Mouse (Mus musculus) limb, embryonic 14.5 days (tissue): ENCODE measurements around the gene Olfr651. TPM values are rescaled to one million over a fixed set of nuclear protein-coding genes. Genes with fewer than 3 reads are reported as not detected.
A peak's percentile ranks its signal among the peaks of the same experiment; 100 is the strongest.
"Not testable (repeated sequence)": the region's sequence is repeated elsewhere in the genome, so short reads cannot be mapped to it uniquely, and the experiment has no call there.

Experiments
- ATAC-seq: fragments of 200-750 bp; cut with Nextera tagmentation; 2 replicates; pipeline ENCODE4 v1.8.0; 2017; ENCODE audit warnings: low read depth, moderate number of reproducible peaks, moderate TSS enrichment; ENCODE audit not compliant: low FRiP score
- DNase-seq: peaks from one replicate; pipeline ENCODE4 v3.0.0-alpha.2; 2015; ENCODE audit warnings: low spot score
- H3K27ac ChIP-seq: fragments of 300-500 bp; sonication (generic); replicated peaks from 2 replicates; pipeline ENCODE4 v1.5.1; 2014; ENCODE audit warnings: low read depth, mild to moderate bottlenecking, low read length, moderate library complexity, mixed read lengths
- H3K27me3 ChIP-seq: fragments of 300-500 bp; sonication (generic); 2 replicates; pipeline ENCODE4 v1.6.1; 2014; ENCODE audit warnings: low read length, mixed read lengths; ENCODE audit not compliant: control insufficient read depth, insufficient read depth
- H3K36me3 ChIP-seq: fragments of 300-500 bp; sonication (generic); 2 replicates; pipeline ENCODE4 v1.6.1; 2014; ENCODE audit warnings: mild to moderate bottlenecking, low read length, moderate library complexity, mixed read lengths; ENCODE audit not compliant: control insufficient read depth, insufficient read depth
- H3K4me1 ChIP-seq: fragments of 300-500 bp; sonication (generic); 2 replicates; pipeline ENCODE4 v1.6.1; 2014; ENCODE audit warnings: antibody characterized with exemption, low read length, mixed read lengths; ENCODE audit not compliant: control insufficient read depth, insufficient read depth
- H3K4me2 ChIP-seq: fragments of 300-500 bp; sonication (generic); replicated peaks from 2 replicates; pipeline ENCODE4 v1.6.1; 2014; ENCODE audit warnings: low read depth, mild to moderate bottlenecking, low read length, moderate library complexity; ENCODE audit not compliant: severe bottlenecking
- H3K4me3 ChIP-seq: fragments of 300-500 bp; sonication (generic); replicated peaks from 2 replicates; pipeline ENCODE4 v1.5.1; 2014; ENCODE audit warnings: low read length
- H3K9ac ChIP-seq: fragments of 300-500 bp; sonication (generic); 2 replicates; pipeline ENCODE4 v1.6.1; 2014; ENCODE audit warnings: mild to moderate bottlenecking, low read depth, low read length, moderate library complexity; ENCODE audit not compliant: severe bottlenecking
- H3K9me3 ChIP-seq: fragments of 300-500 bp; sonication (generic); 2 replicates; pipeline ENCODE4 v1.6.1; 2016; ENCODE audit warnings: low read length; ENCODE audit not compliant: control insufficient read depth
- POLR2A ChIP-seq: fragments of 200-500 bp; IDR thresholded peaks from 2 replicates; pipeline ENCODE4 v1.8.0; 2012; ENCODE audit warnings: inconsistent platforms, mild to moderate bottlenecking, moderate library complexity, borderline replicate concordance; ENCODE audit not compliant: insufficient read depth, insufficient read length; ENCODE audit errors: extremely low read depth
- WGBS: fragments of 180-500 bp; shearing (Covaris S2); extraction: QIAGEN DNeasy Blood & Tissue Kit; methylation state at CpG from one replicate; pipeline ENCODE4 v1.1.7; 2014; 5-methylcytosine and 5-hydroxymethylcytosine counted together
- polyA plus RNA-seq, 2 experiments: library from polyadenylated mRNA; depleted of rRNA in 1 of 2; stranded (reverse) in 1 of 2; unstranded in 1 of 2; fragments of >200 nt; fragmentation: Nextera tagmentation in 1 of 2; extraction: Ambion mirVana in 1 of 2; gene quantifications; 2 replicates each; pipeline versions ENCODE4 v1.2.1 to v1.2.3; 2012 to 2014

Olfr651 gene
- polyA plus RNA-seq (2012; rRNA removed) (not detected in 2 replicates), polyA plus RNA-seq (2014; fragmentation: Nextera tagmentation; extraction: Ambion mirVana) (not detected in 2 replicates)

DNA sequence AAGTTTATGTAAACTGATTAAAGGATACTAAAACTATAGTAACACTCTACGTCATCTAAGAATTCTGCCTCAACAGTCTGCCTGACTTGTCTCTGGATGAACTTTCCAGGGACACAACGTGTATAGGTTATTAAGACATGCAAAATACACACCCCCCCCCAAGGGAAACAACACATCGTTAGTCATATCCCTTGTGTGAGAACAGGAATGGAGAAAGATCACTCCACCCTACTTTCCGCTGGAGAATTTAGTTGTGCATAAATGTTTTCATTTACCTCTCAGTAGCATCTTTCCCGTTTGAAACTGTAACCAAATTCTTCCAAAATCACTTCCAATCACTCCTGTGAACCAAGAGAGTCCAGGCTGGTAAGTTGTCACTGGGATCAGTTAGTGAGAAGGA is at the start of gene Olfr651:
Gene Olfr651, plus strand, starts transcription at position 301 of the 400 bp plus-strand sequence.
- no peak for DNase-seq
- WGBS: 69% methylated on average over 5 of the region's 5 CpGs

DNA sequence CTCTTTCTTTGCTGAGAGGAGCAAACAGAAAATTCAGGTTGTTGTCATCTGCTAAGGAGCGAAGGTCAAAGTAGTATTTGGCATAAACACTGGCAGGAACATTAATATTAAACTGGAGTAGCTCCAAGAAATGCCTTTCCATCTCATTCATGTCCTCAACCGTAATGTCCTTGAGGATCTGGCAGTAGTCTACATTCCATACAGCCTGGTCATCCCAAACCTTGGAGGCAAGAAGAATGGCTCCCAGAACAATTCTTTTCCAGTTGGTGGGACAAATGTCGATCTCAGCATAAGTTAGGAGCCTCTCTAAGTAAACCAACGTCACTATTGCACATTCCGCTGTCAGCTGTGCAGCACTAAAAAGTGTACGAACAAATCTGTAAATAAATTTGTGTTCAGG is 48.7 kb upstream of the Olfr651 start:
- H3K9me3 ChIP-seq, H3K27me3 ChIP-seq, H3K36me3 ChIP-seq, DNase-seq, H3K9ac ChIP-seq, H3K27ac ChIP-seq, H3K4me3 ChIP-seq, H3K4me2 ChIP-seq, ATAC-seq, H3K4me1 ChIP-seq: not testable (repeated sequence)
- WGBS: 73% methylated on average over 6 of the region's 6 CpGs

More for the DNA sequence above, at the start of gene Olfr651:
- Histone ChIP-seq H3K36me3 (no peaks in the 10 kb centered on the region), H3K4me3 (no peak within 1 kb of the TSS), H3K4me1 (no peaks in the 10 kb centered on the region), H3K9me3 (no peaks in the 10 kb centered on the region), H3K27ac (no peak within 1 kb of the TSS), H3K27me3 (no peaks in the 10 kb centered on the region), H3K4me2 (no peak within 1 kb of the TSS), H3K9ac (no peak within 1 kb of the TSS)
- no peak for TF ChIP-seq POLR2A
- no peak for ATAC-seq

DNA sequence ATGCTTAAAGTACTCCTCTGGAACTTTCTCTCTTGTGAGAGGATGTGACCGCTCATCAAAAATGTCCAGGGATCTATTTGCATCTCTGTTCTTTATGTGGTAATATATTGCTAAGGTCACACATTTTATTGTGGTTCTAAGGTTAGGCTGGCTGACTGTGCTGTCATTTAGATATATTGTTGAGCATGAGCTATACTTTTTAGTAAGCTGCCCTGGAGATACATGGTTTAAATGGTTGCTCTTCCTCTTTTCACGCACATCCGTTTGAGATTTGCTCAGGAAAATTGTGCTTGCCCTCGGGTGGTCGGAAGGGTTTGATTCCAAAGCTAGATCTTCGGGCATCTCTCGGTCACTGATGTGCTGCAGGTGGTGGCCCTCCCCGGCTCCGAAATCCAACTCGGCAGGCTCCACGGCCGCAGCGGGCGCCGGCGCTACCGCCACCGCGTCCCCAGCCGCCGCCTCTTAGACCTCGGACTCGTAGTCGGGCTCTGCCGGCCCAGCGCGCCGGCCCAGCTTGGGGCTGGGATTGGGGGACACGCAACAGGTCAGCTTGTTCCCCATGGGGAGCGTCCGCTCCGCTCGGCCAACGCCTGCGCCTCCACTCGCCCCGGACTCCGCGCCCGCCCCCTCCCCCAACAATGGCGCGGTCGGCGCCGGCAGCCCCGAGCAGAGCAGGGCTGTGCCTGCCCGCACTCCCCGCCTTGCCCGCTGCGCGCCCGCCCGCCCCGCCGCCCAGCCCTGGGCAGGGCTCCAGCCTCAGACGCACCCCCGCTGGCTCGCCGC is 48.2 kb upstream of the Olfr651 start:
- peak overlapping the region; percentile 40 for H3K9ac ChIP-seq
- 4% methylated on average over 45 of the region's 59 CpGs for WGBS
- no peaks in the 10 kb centered on the region for H3K9me3 ChIP-seq
- peak overlapping the region; percentile 40 for H3K4me3 ChIP-seq
- no peak for DNase-seq
- peak overlapping the region; percentile 54 for H3K4me2 ChIP-seq
- no peak overlapping the region for H3K27ac ChIP-seq
- no peaks in the 10 kb centered on the region for H3K36me3 ChIP-seq
- 0 out of 2 replicates have a peak, but pooled peaks cover 5% of the 10 kb centered on the region for H3K27me3 ChIP-seq
- ATAC-seq: 0 out of 2 replicates have a peak, but pooled peaks have one; percentile 41
- TF ChIP-seq POLR2A: no peak
- H3K4me1 ChIP-seq: no peaks in the 10 kb centered on the region

- H3K27ac ChIP-seq, H3K4me1 ChIP-seq, H3K27me3 ChIP-seq, H3K36me3 ChIP-seq, H3K9ac ChIP-seq, H3K4me2 ChIP-seq, DNase-seq, ATAC-seq, H3K9me3 ChIP-seq, H3K4me3 ChIP-seq: not testable (repeated sequence)
Measured at GRCm38 (mm10) chr7:104507421-104508065, 42.4 kb upstream of the Olfr651 start, which contains the start of gene Trim30d. TSS of gene Trim30d (minus strand) at chr7:104507849.

DNA sequence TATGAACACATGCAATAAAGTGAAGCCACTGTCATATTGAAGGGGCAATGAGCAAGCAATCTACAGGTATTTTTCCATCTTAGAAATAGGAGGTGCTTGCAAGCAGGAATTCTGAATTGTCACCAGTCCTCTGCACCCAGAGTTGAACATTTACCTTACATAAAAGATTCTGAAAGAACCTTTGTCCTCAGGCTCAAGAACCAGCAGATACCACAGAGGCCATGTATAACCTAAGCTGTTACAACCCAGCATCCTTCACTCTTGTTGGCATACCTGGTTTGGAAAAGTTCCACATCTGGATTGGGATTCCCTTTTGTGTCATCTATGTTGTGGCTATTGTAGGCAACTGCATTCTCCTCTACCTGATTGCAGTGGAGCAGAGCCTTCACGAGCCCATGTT is 2.8 kb downstream of the Olfr651 start:
- Histone ChIP-seq H3K36me3 (no peaks in the 10 kb centered on the region), H3K4me1 (no peaks in the 10 kb centered on the region), H3K9me3 (no peaks in the 10 kb centered on the region), H3K9ac (no peak overlapping the region), H3K4me3 (no peak overlapping the region), H3K27ac (no peak overlapping the region), H3K27me3 (no peaks in the 10 kb centered on the region), H3K4me2 (no peak overlapping the region)
- ATAC-seq: no peak
- no peak for TF ChIP-seq POLR2A
- no peak for DNase-seq
- WGBS: 67% methylated on average over 1 of the region's 1 CpGs
